Mouse (Mus musculus): Measurements from ENCODE around the gene Bpifb6. TPM values are rescaled to one million over a fixed set of nuclear protein-coding genes. Genes with fewer than 3 reads are reported as not detected.

The Bpifb6 gene
- polyA plus RNA-seq, 1 experiment = 0.21 TPM

DNA sequence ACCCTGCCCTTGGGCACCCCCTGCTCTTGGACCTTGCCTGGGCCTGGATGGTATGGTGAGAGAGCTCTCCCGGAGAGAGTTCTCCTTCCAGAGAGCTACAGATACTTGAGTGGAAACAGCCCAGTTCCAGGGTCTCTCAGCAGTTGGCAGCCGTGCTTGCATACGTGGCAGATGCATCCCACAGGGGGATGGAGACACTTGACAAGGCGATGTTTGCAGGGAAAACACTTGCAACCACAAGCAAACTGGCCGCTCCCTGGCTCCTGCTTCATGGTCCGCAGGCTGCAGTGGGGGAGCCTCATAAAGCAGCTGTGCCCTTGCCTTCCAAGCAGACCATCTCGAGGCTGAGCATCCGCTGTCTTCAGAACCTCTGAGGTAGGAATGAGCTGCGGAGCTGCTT is 25.4 kb upstream of the Bpifb6 start, which contains the start of gene Bpifb2:
TSS of gene Bpifb2 (plus strand) at position 301 of the 400 bp plus-strand sequence.
- H3K36me3 ChIP-seq (ENCODE audit: control insufficient read depth, insufficient read depth, low read length) = no peaks in the 10 kb centered on the region
- no peak for TF ChIP-seq POLR2A (IDR thresholded peaks at IDR 0.05; ENCODE audit: control insufficient read depth, low read depth, low read length)
- no peak for TF ChIP-seq CTCF (IDR thresholded peaks at IDR 0.05; ENCODE audit: control insufficient read depth, insufficient read depth, insufficient replicate concordance, low read depth, low read length)
- H3K4me3 ChIP-seq (ENCODE audit: control insufficient read depth, low read depth, low read length) = no peak within 1 kb of the TSS
- no peaks in the 10 kb centered on the region for H3K27me3 ChIP-seq (ENCODE audit: control insufficient read depth, insufficient read depth, low read length)
- H3K4me1 ChIP-seq (ENCODE audit: control insufficient read depth, insufficient read depth, low read length) = no peaks in the 10 kb centered on the region
- no peak within 1 kb of the TSS for H3K27ac ChIP-seq (ENCODE audit: control insufficient read depth, insufficient read depth, low read depth, low read length)

DNA sequence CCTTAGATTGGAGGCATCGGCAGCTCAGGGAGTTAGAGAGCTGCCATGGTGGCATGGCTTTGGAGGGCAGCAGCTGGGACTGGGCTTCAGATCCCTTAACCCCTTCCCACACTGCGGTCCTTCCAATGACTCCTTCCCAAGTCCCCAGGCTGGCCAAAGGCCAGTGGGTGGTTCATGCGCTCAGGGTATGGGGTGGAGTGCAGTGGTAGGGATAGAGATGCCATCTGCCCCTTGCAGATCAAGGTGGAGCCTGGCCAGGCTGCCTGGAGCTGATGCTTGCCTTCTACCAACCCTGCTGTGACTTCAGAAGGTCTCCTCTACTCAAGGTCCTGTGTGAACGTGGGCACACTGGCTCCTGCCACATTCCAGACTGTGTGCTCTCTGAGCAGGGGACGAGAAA is 1.1 kb upstream of the Bpifb6 start:
- TF ChIP-seq POLR2A (IDR thresholded peaks at IDR 0.05; ENCODE audit: control insufficient read depth, low read depth, low read length) (no peak), CTCF (IDR thresholded peaks at IDR 0.05; ENCODE audit: control insufficient read depth, insufficient read depth, insufficient replicate concordance, low read depth, low read length) (no peak)

GRCm38 (mm10) chr2:153902726-153903125 is 2.5 kb downstream of the Bpifb6 start:
- no peaks in the 10 kb centered on the region for H3K36me3 ChIP-seq (ENCODE audit: control insufficient read depth, insufficient read depth, low read length)
- TF ChIP-seq POLR2A (IDR thresholded peaks at IDR 0.05; ENCODE audit: control insufficient read depth, low read depth, low read length) = no peak
- TF ChIP-seq CTCF (IDR thresholded peaks at IDR 0.05; ENCODE audit: control insufficient read depth, insufficient read depth, insufficient replicate concordance, low read depth, low read length) = no peak
- no peak overlapping the region for H3K27ac ChIP-seq (ENCODE audit: control insufficient read depth, insufficient read depth, low read depth, low read length)

More for the DNA sequence above, 1.1 kb upstream of the Bpifb6 start:
- Histone ChIP-seq H3K36me3 (ENCODE audit: control insufficient read depth, insufficient read depth, low read length) (no peaks in the 10 kb centered on the region), H3K27me3 (ENCODE audit: control insufficient read depth, insufficient read depth, low read length) (no peaks in the 10 kb centered on the region), H3K4me1 (ENCODE audit: control insufficient read depth, insufficient read depth, low read length) (no peaks in the 10 kb centered on the region), H3K4me3 (ENCODE audit: control insufficient read depth, low read depth, low read length) (no peak overlapping the region), H3K27ac (ENCODE audit: control insufficient read depth, insufficient read depth, low read depth, low read length) (no peak overlapping the region)

GRCm38 (mm10) chr2:153906626-153907025 is 6.4 kb downstream of the Bpifb6 start:
- TF ChIP-seq POLR2A (IDR thresholded peaks at IDR 0.05; ENCODE audit: control insufficient read depth, low read depth, low read length) = no peak
- TF ChIP-seq CTCF (IDR thresholded peaks at IDR 0.05; ENCODE audit: control insufficient read depth, insufficient read depth, insufficient replicate concordance, low read depth, low read length) = no peak
- H3K27me3 ChIP-seq (ENCODE audit: control insufficient read depth, insufficient read depth, low read length) = no peaks in the 10 kb centered on the region
- no peak overlapping the region for H3K27ac ChIP-seq (ENCODE audit: control insufficient read depth, insufficient read depth, low read depth, low read length)
- H3K4me1 ChIP-seq (ENCODE audit: control insufficient read depth, insufficient read depth, low read length) = no peaks in the 10 kb centered on the region
- H3K36me3 ChIP-seq (ENCODE audit: control insufficient read depth, insufficient read depth, low read length) = no peaks in the 10 kb centered on the region
- no peak overlapping the region for H3K4me3 ChIP-seq (ENCODE audit: control insufficient read depth, low read depth, low read length)

More at GRCm38 (mm10) chr2:153902726-153903125, 2.5 kb downstream of the Bpifb6 start:
- Histone ChIP-seq H3K27me3 (ENCODE audit: control insufficient read depth, insufficient read depth, low read length) (no peaks in the 10 kb centered on the region), H3K4me1 (ENCODE audit: control insufficient read depth, insufficient read depth, low read length) (no peaks in the 10 kb centered on the region), H3K4me3 (ENCODE audit: control insufficient read depth, low read depth, low read length) (no peak overlapping the region)

- no peak for TF ChIP-seq CTCF (IDR thresholded peaks at IDR 0.05; ENCODE audit: control insufficient read depth, insufficient read depth, insufficient replicate concordance, low read depth, low read length)
- no peak for TF ChIP-seq POLR2A (IDR thresholded peaks at IDR 0.05; ENCODE audit: control insufficient read depth, low read depth, low read length)
These were observed 14.0 kb downstream of the Bpifb6 start for GRCm38 (mm10) chr2:153914151-153914550.

DNA sequence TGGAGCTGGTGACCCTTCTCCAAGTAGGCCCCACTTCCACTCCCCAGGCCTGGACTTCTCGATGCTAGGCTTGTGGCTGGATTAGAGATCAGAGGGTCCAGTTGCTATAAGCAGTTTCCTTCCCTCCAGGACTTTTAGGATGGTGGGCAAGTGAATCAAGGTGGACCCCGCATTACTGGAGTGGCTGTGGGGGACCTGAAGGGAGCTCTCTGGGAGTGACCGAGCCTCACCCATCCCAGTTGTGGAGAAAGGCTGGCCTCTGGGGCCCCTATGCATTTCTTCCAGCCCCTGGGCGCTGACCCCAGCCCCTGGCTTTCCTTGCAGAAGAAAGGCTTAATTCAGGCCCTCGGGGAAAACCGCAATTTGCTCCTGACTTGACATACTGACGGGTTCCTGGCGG is 17.7 kb downstream of the Bpifb6 start, which contains the start of gene Bpifb3:
TSS of gene Bpifb3 (plus strand) at position 301 of the 400 bp plus-strand sequence.
- no peak for TF ChIP-seq CTCF (IDR thresholded peaks at IDR 0.05; ENCODE audit: control insufficient read depth, insufficient read depth, insufficient replicate concordance, low read depth, low read length)
- no peak for TF ChIP-seq POLR2A (IDR thresholded peaks at IDR 0.05; ENCODE audit: control insufficient read depth, low read depth, low read length)
- Histone ChIP-seq H3K4me1 (ENCODE audit: control insufficient read depth, insufficient read depth, low read length) (no peaks in the 10 kb centered on the region), H3K36me3 (ENCODE audit: control insufficient read depth, insufficient read depth, low read length) (no peaks in the 10 kb centered on the region), H3K27ac (ENCODE audit: control insufficient read depth, insufficient read depth, low read depth, low read length) (no peak within 1 kb of the TSS), H3K27me3 (ENCODE audit: control insufficient read depth, insufficient read depth, low read length) (no peaks in the 10 kb centered on the region), H3K4me3 (ENCODE audit: control insufficient read depth, low read depth, low read length) (no peak within 1 kb of the TSS)

More at GRCm38 (mm10) chr2:153914151-153914550, 14.0 kb downstream of the Bpifb6 start:
- Histone ChIP-seq H3K4me3 (ENCODE audit: control insufficient read depth, low read depth, low read length) (no peak overlapping the region), H3K27ac (ENCODE audit: control insufficient read depth, insufficient read depth, low read depth, low read length) (no peak overlapping the region), H3K4me1 (ENCODE audit: control insufficient read depth, insufficient read depth, low read length) (no peaks in the 10 kb centered on the region), H3K27me3 (ENCODE audit: control insufficient read depth, insufficient read depth, low read length) (no peaks in the 10 kb centered on the region), H3K36me3 (ENCODE audit: control insufficient read depth, insufficient read depth, low read length) (no peaks in the 10 kb centered on the region)

GRCm38 (mm10) chr2:153921246-153921645 is 21.1 kb downstream of the Bpifb6 start:
- Histone ChIP-seq H3K27ac (ENCODE audit: control insufficient read depth, insufficient read depth, low read depth, low read length) (no peak overlapping the region), H3K36me3 (ENCODE audit: control insufficient read depth, insufficient read depth, low read length) (no peaks in the 10 kb centered on the region), H3K4me1 (ENCODE audit: control insufficient read depth, insufficient read depth, low read length) (no peaks in the 10 kb centered on the region), H3K27me3 (ENCODE audit: control insufficient read depth, insufficient read depth, low read length) (no peaks in the 10 kb centered on the region), H3K4me3 (ENCODE audit: control insufficient read depth, low read depth, low read length) (no peak overlapping the region)
- TF ChIP-seq CTCF (IDR thresholded peaks at IDR 0.05; ENCODE audit: control insufficient read depth, insufficient read depth, insufficient replicate concordance, low read depth, low read length) (no peak), POLR2A (IDR thresholded peaks at IDR 0.05; ENCODE audit: control insufficient read depth, low read depth, low read length) (no peak)

All from testis, adult 2 months (tissue).